Comparison of ENCODE assay signal across 16 mouse cellular contexts in the genomic region with DNA sequence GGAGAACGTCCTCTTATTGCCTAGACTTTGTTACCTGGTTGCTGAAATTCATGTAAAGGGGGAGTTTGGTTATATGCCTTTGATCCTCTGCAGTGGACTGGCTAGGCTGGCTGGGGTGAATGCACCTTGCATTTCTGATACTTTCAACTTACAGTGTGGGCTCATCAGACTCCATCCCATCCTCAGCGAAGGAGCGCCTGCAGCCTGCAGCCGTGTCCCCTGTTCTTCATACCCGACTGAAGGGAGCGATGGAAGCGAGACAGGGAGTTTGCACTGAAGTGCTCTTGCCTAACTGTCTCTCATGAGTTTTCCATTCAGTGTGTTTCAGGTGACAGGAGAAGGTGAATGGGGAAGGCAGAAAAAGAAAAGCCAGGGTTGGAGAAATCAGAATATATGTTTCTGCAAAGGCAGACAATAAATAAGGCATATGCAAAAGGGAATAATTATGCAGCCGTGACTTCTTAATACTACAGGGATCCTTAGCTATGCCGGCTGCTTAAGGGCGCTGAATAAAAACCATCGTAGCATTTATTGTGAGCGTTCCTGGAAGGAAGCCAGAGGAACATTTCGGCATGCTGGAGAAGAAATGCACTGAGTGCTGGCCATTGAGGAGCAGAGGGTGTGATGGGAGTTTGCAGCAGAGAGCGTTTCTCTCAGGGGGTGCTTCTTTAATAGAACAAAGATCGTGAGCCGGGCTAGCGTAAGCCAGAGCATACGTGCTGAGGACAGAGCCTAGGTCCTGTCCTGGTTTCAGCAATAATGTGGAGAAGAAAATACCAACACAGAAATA. TPM values are rescaled to one million over a fixed set of nuclear protein-coding genes. Genes with fewer than 3 reads are reported as not detected.
DNase-seq lines count a peak whose midpoint lies in the region; ATAC-seq and TF ChIP-seq lines count a peak whose summit lies in the region.
"Had no signal": no experiment of that assay in that cellular context is flagged by ENCODE, and none has a peak within 500 bp of the region (broad histone marks: within the 10 kb centered on the region; RNA-seq: fewer than 3 reads in every experiment).

No protein-coding gene starts in this region.

- TF ChIP-seq POLR2A in olfactory bulb, adult 2 months (IDR thresholded peaks at IDR 0.05; ENCODE audit: insufficient read depth, low read depth, low read length) = no peak

- no peaks in the 10 kb centered on the region for H3K27me3 ChIP-seq in heart, embryonic 11.5 days (ENCODE audit: control insufficient read depth, insufficient read depth, low read length)
- H3K27me3 ChIP-seq in hindbrain, embryonic 15.5 days = no peaks in the 10 kb centered on the region
- no peaks in the 10 kb centered on the region for H3K27me3 ChIP-seq in liver, postnatal 0 days (ENCODE audit: insufficient read depth, low read length)
- H3K27me3 ChIP-seq: liver, embryonic 13.5 days; stomach, embryonic 15.5 days had no signal

- no peaks in the 10 kb centered on the region for H3K36me3 ChIP-seq in heart, embryonic 11.5 days (ENCODE audit: control insufficient read depth, insufficient read depth, low read length)
- 0 out of 2 replicates have a peak, but pooled peaks cover 4% of the 10 kb centered on the region for H3K36me3 ChIP-seq in hindbrain, embryonic 15.5 days
- H3K36me3 ChIP-seq in liver, postnatal 0 days (replicated peaks; ENCODE audit: insufficient read depth, low read length) = no peaks in the 10 kb centered on the region
- H3K36me3 ChIP-seq: liver, embryonic 13.5 days; stomach, embryonic 15.5 days had no signal

- DNase-seq in heart, adult 11 months = peak; percentile 76
- peak; percentile 13 for DNase-seq in retina, postnatal 1 day
- DNase-seq in retina, embryonic 14.5 days (ENCODE audit: low spot score) = no peak
- DNase-seq in liver, postnatal 0 days = no peak
- no peak for DNase-seq in yolk sac, embryonic 10.5 days (ENCODE audit: low spot score)
- DNase-seq: adrenal gland, postnatal 14 days; heart, adult 18-20 months; heart, postnatal 4 days; kidney, adult 18-20 months; liver, embryonic 13.5 days; thymus, postnatal 14 days had no signal

- no peak overlapping the region for H3K27ac ChIP-seq in heart, embryonic 11.5 days (ENCODE audit: low read depth, low read length)
- peak overlapping the region; percentile 68 for H3K27ac ChIP-seq in hindbrain, embryonic 15.5 days (replicated peaks)
- peak overlapping the region; percentile 57; the same call in 1 of the 2 replicates for H3K27ac ChIP-seq in olfactory bulb, adult 2 months (ENCODE audit: insufficient read depth, low read depth, low read length)
- H3K27ac ChIP-seq in liver, postnatal 0 days (ENCODE audit: low read depth) = no peak overlapping the region
- H3K27ac ChIP-seq: liver, embryonic 13.5 days; stomach, embryonic 15.5 days had no signal

- H3K9me3 ChIP-seq in heart, embryonic 11.5 days (replicated peaks; ENCODE audit: control insufficient read depth, low read length) = no peaks in the 10 kb centered on the region
- H3K9me3 ChIP-seq in hindbrain, embryonic 15.5 days = no peaks in the 10 kb centered on the region
- no peaks in the 10 kb centered on the region for H3K9me3 ChIP-seq in liver, postnatal 0 days (ENCODE audit: low read length)
- H3K9me3 ChIP-seq: liver, embryonic 13.5 days; stomach, embryonic 15.5 days had no signal

- no peak for TF ChIP-seq CTCF in olfactory bulb, adult 2 months (IDR thresholded peaks at IDR 0.05; ENCODE audit: insufficient read depth, low read depth, low read length)
- TF ChIP-seq CTCF in liver, postnatal 0 days (IDR thresholded peaks at IDR 0.05; ENCODE audit: low read depth) = no peak

- TF ChIP-seq EP300 in liver, postnatal 0 days (IDR thresholded peaks at IDR 0.05; ENCODE audit: low read depth) = no peak

- no peak overlapping the region for H3K9ac ChIP-seq in heart, embryonic 11.5 days (ENCODE audit: low read depth, low read length)
- no peak overlapping the region for H3K9ac ChIP-seq in hindbrain, embryonic 15.5 days
- no peak overlapping the region for H3K9ac ChIP-seq in liver, postnatal 0 days (replicated peaks)
- H3K9ac ChIP-seq: liver, embryonic 13.5 days; stomach, embryonic 15.5 days had no signal

- H3K4me3 ChIP-seq in heart, embryonic 11.5 days (ENCODE audit: low read depth, low read length) = no peak overlapping the region
- H3K4me3 ChIP-seq in hindbrain, embryonic 15.5 days = no peak overlapping the region
- peak overlapping the region; percentile 25; the same call in 1 of the 2 replicates for H3K4me3 ChIP-seq in olfactory bulb, adult 2 months (ENCODE audit: insufficient read depth, low read depth, low read length)
- no peak overlapping the region for H3K4me3 ChIP-seq in liver, postnatal 0 days (ENCODE audit: low read depth, low read length)
- H3K4me3 ChIP-seq: liver, embryonic 13.5 days; stomach, embryonic 15.5 days had no signal

- no peak for ATAC-seq in heart, embryonic 11.5 days (replicated peaks; ENCODE audit: insufficient number of reproducible peaks, low FRiP score, low TSS enrichment)
- peak; percentile 49; the same call in 1 of the 2 replicates for ATAC-seq in hindbrain, embryonic 15.5 days (ENCODE audit: low FRiP score, low read depth)
- ATAC-seq in liver, postnatal 0 days = no peak

- no peaks in the 10 kb centered on the region for H3K4me1 ChIP-seq in heart, embryonic 11.5 days (ENCODE audit: control insufficient read depth, insufficient read depth, low read length)
- H3K4me1 ChIP-seq in hindbrain, embryonic 15.5 days (replicated peaks) = peaks cover 14% of the 10 kb centered on the region
- peaks cover 5% of the 10 kb centered on the region for H3K4me1 ChIP-seq in olfactory bulb, adult 2 months (ENCODE audit: control insufficient read depth, insufficient read depth, low read length)
- H3K4me1 ChIP-seq in liver, postnatal 0 days (ENCODE audit: insufficient read depth) = no peaks in the 10 kb centered on the region
- H3K4me1 ChIP-seq: liver, embryonic 13.5 days; stomach, embryonic 15.5 days had no signal

- no peak overlapping the region for H3K4me2 ChIP-seq in heart, embryonic 11.5 days
- H3K4me2 ChIP-seq in hindbrain, embryonic 15.5 days = peak overlapping the region; percentile 44
- no peak overlapping the region for H3K4me2 ChIP-seq in liver, postnatal 0 days (ENCODE audit: low read depth, low read length)
- H3K4me2 ChIP-seq: liver, embryonic 13.5 days; stomach, embryonic 15.5 days had no signal

- 84% methylated on average over 18 of the region's 18 CpGs for WGBS in heart, embryonic 11.5 days (ENCODE audit: insufficient replicate concordance)
- 37% methylated on average over 18 of the region's 18 CpGs for WGBS in hindbrain, embryonic 15.5 days
- 23% methylated on average over 18 of the region's 18 CpGs for WGBS in olfactory bulb, adult 2 months
- WGBS in liver, postnatal 0 days (ENCODE audit: insufficient replicate concordance) = 83% methylated on average over 18 of the region's 18 CpGs

RNA-seq across cellular contexts. Expression of gene Lamp5, which starts 54.5 kb away (rescaled TPM):
- polyA plus RNA-seq in heart, embryonic 11.5 days (2014; fragmentation: Nextera tagmentation; extraction: Ambion mirVana) = 0.30 and 0.70 TPM in 2 replicates
- 168 and 193 TPM in 2 replicates for polyA plus RNA-seq in hindbrain, embryonic 15.5 days (2015; fragmentation: Nextera tagmentation; extraction: Ambion mirVana)
- not detected in 2 replicates for polyA plus RNA-seq in olfactory bulb, adult 2 months (2012; ENCODE audit: insufficient read depth, insufficient read length, low replicate concordance, missing spikeins)
- polyA plus RNA-seq in liver, postnatal 0 days (2015; fragmentation: Nextera tagmentation; extraction: Ambion mirVana) = 0.21 TPM in 1 of 2 replicates, not detected in the other
- polyA plus RNA-seq: large intestine, adult 2 months had no signal

Comparison
In these comparisons a context has a peak if more than half of its experiments do, and no peak if none do; other contexts are left out.
1. DNase-seq: peak in heart, adult 11 months (single experiment) and retina, postnatal 1 day (single experiment); none in retina, embryonic 14.5 days (single experiment), liver, postnatal 0 days (single experiment) and yolk sac, embryonic 10.5 days (single experiment).
2. H3K27ac ChIP-seq: peak in hindbrain, embryonic 15.5 days (single experiment) and olfactory bulb, adult 2 months (single experiment); none in heart, embryonic 11.5 days (single experiment) and liver, postnatal 0 days (single experiment).